Mouse (Mus musculus): ENCODE results near the gene Gm29427.

DNA sequence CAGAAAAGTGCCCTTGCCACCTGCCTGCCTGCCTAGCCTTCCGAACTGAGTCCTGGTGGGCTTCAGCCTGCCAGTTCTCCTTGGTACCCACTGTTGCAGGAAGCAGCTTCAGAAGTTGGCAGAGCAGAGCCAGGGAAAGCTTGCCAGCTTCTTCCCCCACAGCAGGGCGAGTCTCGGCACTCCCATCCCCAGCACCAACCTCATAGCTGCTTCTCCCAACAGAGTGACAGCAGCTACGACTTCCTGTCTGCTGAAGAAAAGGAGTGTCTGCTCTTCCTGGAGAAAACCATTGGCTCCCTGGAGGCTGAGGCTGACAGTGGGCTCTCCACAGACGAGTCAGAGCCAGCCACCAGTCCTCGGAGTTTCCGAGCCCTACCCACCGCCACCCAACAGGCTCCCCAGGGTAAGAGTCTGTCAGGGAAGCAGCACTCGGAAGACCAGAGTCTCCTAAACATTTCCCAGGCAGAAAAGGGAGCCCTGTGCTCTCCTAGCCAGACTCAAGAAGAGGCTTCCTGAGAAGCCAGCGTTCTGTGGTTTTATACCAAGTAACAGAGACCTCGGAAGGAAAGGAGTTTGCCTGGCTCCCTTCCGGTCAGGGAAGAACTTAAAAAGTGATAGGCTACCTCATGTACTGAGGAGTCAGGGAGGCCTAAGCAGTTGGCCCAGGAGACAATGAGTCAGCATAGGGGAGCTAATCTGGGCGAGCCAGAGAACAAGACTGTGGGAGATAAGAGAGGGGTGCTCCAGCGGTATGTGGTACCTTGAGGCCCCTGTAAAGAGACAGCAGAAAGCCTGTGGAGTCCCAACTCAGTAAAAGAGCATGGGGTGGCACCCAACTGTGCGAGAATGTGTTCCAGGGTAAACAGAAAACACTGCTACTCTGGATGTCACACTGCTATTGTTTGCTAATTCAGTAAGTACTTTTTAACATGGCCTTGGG, 25.5 kb upstream of the Gm29427 start:
- TF ChIP-seq CTCF (IDR thresholded peaks at IDR 0.05; ENCODE audit: insufficient read depth, low read depth, low read length) (no peak), POLR2A (IDR thresholded peaks at IDR 0.05; ENCODE audit: insufficient read depth, low read depth, low read length) (no peak)

Measured in olfactory bulb, adult 2 months (tissue).